Mouse (Mus musculus): ENCODE measurements around the gene Msx2.

Gene Msx2

GRCm38 (mm10) chr13:53468171-53468570, 4.7 kb downstream of the Msx2 start:
- in situ Hi-C loops (cut with MboI; ENCODE audit: low pct_unique_long_range_greater_than_20kb in 1 of 2, low sequenced_read_pairs in 2 of 2, unreplicated experiment in 1 of 2) = no loop called here

- in situ Hi-C loops (cut with MboI; ENCODE audit: low pct_unique_long_range_greater_than_20kb in 1 of 2, low sequenced_read_pairs in 2 of 2, unreplicated experiment in 1 of 2) = no loop called here
Observed at GRCm38 (mm10) chr13:53466189-53466866, 6.5 kb downstream of the Msx2 start.

DNA sequence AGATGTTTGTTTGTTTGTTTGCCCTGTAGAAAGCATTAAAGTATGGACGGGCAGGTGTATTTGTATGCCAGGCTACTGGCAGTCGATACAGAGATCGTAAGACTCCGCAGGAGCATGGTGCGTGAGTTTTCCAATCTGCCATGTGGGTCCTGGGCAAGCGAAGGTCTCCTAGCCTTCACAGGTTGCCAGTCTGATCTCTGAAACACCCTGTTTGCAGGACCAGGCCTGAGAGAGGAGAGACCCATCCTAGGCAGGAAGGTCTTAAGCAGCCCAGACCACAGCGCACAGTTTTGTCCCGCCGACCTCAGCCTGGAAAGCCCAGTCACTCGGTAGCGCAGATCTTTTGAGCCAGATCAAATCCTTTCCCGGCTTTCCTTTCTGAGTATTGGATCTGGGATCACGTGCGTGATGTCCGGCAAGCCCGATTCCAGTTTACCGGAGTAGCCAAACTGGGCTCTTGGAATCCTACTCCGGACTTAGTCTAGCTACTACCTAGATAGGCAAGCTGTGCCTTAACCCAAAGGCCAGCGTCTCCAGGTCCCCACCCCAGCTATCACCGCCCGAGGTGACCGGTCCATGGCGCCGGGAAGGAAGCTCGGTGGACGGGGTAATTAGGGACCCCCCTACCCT, 7.6 kb downstream of the Msx2 start:
- in situ Hi-C loops (cut with MboI; ENCODE audit: low pct_unique_long_range_greater_than_20kb in 1 of 2, low sequenced_read_pairs in 2 of 2, unreplicated experiment in 1 of 2) = no loop called here

GRCm38 (mm10) chr13:53464441-53465001, 8.4 kb downstream of the Msx2 start:
- in situ Hi-C loops (cut with MboI; ENCODE audit: low pct_unique_long_range_greater_than_20kb in 1 of 2, low sequenced_read_pairs in 2 of 2, unreplicated experiment in 1 of 2) = no loop called here

- in situ Hi-C loops (cut with MboI; ENCODE audit: low pct_unique_long_range_greater_than_20kb in 1 of 2, low sequenced_read_pairs in 2 of 2, unreplicated experiment in 1 of 2) = no loop called here
Observed at GRCm38 (mm10) chr13:53463946-53464345, 8.9 kb downstream of the Msx2 start.

DNA sequence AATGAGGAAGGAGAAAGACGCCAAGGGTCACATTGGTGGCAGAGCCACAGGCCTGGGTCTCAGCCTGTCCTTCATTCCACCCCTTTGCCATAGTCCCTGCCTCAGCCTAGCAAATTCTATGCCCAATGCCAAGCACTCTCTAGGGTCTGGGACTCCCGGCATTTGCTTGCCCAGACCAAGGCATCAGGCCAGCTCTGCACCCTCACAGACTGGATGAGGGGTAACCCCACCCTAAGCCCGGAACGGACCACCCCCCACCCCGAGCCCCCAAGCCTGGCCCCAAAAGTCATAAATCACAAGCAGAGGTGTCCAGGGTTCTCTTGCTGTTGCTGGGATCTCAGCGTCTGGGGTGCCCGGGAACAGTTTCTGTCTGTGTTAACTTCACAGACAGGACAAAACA, 9.8 kb downstream of the Msx2 start:
- in situ Hi-C loops (cut with MboI; ENCODE audit: low pct_unique_long_range_greater_than_20kb in 1 of 2, low sequenced_read_pairs in 2 of 2, unreplicated experiment in 1 of 2) = no loop called here

DNA sequence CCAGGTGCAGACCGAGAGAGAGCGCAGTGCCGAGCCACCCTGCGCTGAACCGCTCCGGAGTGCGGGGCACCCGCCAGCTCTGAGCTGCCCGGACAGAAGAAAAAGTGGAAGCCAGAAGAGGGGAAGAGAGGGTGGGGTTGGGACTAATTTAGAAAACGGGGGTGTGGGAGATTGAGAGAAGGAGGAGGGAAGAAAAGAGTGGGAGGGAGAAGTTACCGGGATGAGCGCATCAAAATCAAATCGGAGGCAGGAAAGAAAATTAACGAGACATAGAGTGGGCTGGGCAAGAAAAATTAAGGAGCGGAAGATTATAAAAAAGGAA, 10.3 kb downstream of the Msx2 start:
- in situ Hi-C loops (cut with MboI; ENCODE audit: low pct_unique_long_range_greater_than_20kb in 1 of 2, low sequenced_read_pairs in 2 of 2, unreplicated experiment in 1 of 2) = no loop called here

- in situ Hi-C loops (cut with MboI; ENCODE audit: low pct_unique_long_range_greater_than_20kb in 1 of 2, low sequenced_read_pairs in 2 of 2, unreplicated experiment in 1 of 2) = no loop called here
Observed at GRCm38 (mm10) chr13:53461855-53462648, 10.8 kb downstream of the Msx2 start.

- in situ Hi-C loops (cut with MboI; ENCODE audit: low pct_unique_long_range_greater_than_20kb in 1 of 2, low sequenced_read_pairs in 2 of 2, unreplicated experiment in 1 of 2) = no loop called here
Observed at GRCm38 (mm10) chr13:53461346-53461745, 11.5 kb downstream of the Msx2 start.

DNA sequence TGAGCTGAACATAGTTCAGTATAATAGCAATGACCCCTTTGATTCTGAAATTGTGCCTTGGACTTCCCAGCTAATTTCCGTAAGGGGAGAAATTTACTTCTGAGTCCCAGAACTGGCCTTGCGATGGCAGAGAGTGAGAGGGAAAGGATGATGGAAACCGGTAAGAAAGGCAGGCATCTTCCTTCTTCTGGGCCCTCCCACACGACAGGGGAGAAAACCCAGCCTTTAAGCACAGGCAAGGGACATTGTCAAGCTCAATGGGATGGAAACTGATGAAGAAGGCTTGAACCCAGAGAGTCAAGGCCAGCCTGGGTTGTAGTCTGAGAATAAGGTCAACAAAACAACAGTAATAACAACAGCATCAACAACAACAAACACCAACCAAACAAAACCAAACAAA, 14.1 kb downstream of the Msx2 start:
- in situ Hi-C loops (cut with MboI; ENCODE audit: low pct_unique_long_range_greater_than_20kb in 1 of 2, low sequenced_read_pairs in 2 of 2, unreplicated experiment in 1 of 2) = no loop called here

DNA sequence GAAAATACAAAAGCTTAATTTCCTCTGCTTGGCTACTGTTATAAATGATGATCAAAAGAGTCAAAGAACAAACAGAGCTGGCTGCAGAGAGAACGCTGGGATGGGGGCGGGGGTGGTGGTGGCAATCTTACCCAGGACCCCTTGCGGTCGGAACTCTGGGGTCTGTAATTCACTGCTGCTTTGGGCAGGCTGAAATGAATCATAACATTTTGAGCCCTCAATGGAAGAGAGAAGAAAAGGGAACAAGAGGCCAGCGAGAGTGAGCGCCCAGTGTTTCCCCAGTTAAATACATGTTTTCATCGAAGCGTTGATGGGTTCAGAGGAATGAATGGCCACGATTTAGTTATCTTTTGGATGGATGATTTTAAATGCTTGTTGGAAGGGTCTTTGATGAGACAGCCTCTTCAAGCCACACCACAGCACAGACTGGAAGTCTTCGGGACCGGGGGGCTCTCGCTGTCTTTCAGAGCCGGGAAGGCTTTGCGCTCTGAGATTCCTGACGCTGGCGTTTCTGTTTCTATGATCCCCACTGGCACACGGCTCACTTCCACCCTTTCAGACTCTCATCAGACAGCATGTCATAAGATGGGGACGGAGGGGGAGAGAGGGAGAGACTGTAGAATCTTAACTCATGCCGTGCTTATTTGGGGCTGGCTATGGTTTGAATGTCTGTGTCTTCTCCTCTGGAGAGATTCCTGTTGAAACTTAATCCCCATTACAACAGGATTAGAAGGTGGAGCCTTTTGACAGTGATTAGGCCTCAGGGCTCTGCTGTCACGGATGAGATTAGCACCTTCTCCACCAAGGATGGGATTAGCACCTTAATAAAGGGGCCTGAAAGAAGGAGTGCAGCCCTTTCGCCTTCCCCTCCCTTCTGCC, 17.8 kb downstream of the Msx2 start:
- in situ Hi-C loops (cut with MboI; ENCODE audit: low pct_unique_long_range_greater_than_20kb in 1 of 2, low sequenced_read_pairs in 2 of 2, unreplicated experiment in 1 of 2) = no loop called here

GRCm38 (mm10) chr13:53453927-53454326, 18.9 kb downstream of the Msx2 start:
- in situ Hi-C loops (cut with MboI; ENCODE audit: low pct_unique_long_range_greater_than_20kb in 1 of 2, low sequenced_read_pairs in 2 of 2, unreplicated experiment in 1 of 2) = no loop called here

GRCm38 (mm10) chr13:53447609-53448008, 25.3 kb downstream of the Msx2 start:
- in situ Hi-C loops (cut with MboI; ENCODE audit: low pct_unique_long_range_greater_than_20kb in 1 of 2, low sequenced_read_pairs in 2 of 2, unreplicated experiment in 1 of 2) = loop anchor here in 1 of 2 experiments (25.0 kb wide), 1 partner anchor 315 kb away; no protein-coding TSS in a partner anchor

DNA sequence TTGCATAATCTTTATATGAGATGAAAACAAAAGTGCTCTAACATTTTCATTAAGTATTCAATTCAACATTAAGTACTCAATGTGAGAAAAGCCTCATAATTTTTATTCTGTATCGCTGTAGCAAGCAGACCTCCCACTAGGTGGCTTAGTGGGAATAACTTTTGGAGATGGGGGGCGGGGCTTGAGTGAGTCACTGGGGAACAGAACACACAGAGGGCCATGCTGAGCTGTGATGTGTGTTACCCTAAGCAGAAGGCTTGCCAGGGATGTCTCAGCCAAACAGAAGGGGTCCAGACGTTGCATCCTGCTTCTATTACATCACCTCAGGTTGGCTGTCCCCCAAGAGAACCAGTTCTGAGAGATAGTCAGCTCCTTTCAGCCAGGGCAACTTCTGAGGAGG, 29.3 kb downstream of the Msx2 start:
- in situ Hi-C loops (cut with MboI; ENCODE audit: low pct_unique_long_range_greater_than_20kb in 1 of 2, low sequenced_read_pairs in 2 of 2, unreplicated experiment in 1 of 2) = loop anchor here in 1 of 2 experiments (25.0 kb wide), 1 partner anchor 319 kb away; no protein-coding TSS in a partner anchor

GRCm38 (mm10) chr13:53442168-53442980, 30.5 kb downstream of the Msx2 start:
- in situ Hi-C loops (cut with MboI; ENCODE audit: low pct_unique_long_range_greater_than_20kb in 1 of 2, low sequenced_read_pairs in 2 of 2, unreplicated experiment in 1 of 2) = loop anchor here in 1 of 2 experiments (25.0 kb wide), 1 partner anchor 320 kb away; no protein-coding TSS in a partner anchor

GRCm38 (mm10) chr13:53441307-53442028, 31.4 kb downstream of the Msx2 start:
- in situ Hi-C loops (cut with MboI; ENCODE audit: low pct_unique_long_range_greater_than_20kb in 1 of 2, low sequenced_read_pairs in 2 of 2, unreplicated experiment in 1 of 2) = loop anchor here in 1 of 2 experiments (25.0 kb wide), 1 partner anchor 321 kb away; no protein-coding TSS in a partner anchor

DNA sequence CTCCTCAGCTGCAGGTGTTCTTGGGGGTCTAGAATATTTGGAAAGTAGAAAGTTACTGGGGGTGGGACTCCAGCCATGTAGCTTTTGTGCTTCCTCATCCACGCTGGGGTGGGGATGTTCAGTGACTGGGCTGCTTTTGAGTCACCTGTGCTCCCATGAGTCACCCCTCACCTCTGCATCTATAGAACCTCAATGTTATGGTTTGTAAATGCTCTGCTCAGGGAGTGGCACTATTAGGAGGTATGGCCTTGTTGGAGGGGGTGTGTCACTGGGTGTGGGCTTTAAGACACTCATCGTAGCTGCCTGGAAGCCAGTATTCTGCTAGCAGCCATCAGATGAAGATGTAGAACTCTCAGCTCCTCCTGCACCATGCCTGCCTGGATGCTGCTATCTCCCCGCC, 32.9 kb downstream of the Msx2 start:
- in situ Hi-C loops (cut with MboI; ENCODE audit: low pct_unique_long_range_greater_than_20kb in 1 of 2, low sequenced_read_pairs in 2 of 2, unreplicated experiment in 1 of 2) = loop anchor here in 1 of 2 experiments (25.0 kb wide), 1 partner anchor 322 kb away; no protein-coding TSS in a partner anchor

Data from mouse embryonic stem cell (cell line).